Mouse (Mus musculus) heart, embryonic 14.5 days (tissue): Measurements from ENCODE around the gene Dnajb13. TPM values are rescaled to one million over a fixed set of nuclear protein-coding genes. Genes with fewer than 3 reads are reported as not detected.

ENCODE experiments used
- ATAC-seq: fragments of 200-750 bp; cut with Nextera tagmentation; 2 replicates; pipeline ENCODE4 v1.8.0; 2017; ENCODE audit warnings: low read depth, moderate TSS enrichment; ENCODE audit not compliant: insufficient number of reproducible peaks, insufficient read depth, low FRiP score
- H3K27ac ChIP-seq, 2 experiments: fragments of 200-500 bp in 1 of 2; fragments of 300-500 bp in 1 of 2; sonication (generic) in 1 of 2; replicated peaks in 1 of 2; 2 replicates each; pipeline ENCODE4 v1.5.1; 2012 to 2014; ENCODE audit warnings: low read depth in 2 of 2, low read length in 2 of 2, control low read depth in 1 of 2, mild to moderate bottlenecking in 1 of 2, mixed read lengths in 1 of 2; ENCODE audit not compliant: control insufficient read depth in 1 of 2, insufficient read depth in 1 of 2
- H3K27me3 ChIP-seq: fragments of 300-500 bp; sonication (generic); 2 replicates; pipeline ENCODE4 v1.6.1; 2014; ENCODE audit warnings: mild to moderate bottlenecking, low read length, control low read depth; ENCODE audit not compliant: control insufficient read depth, insufficient read depth
- H3K36me3 ChIP-seq: fragments of 300-500 bp; sonication (generic); 2 replicates; pipeline ENCODE4 v1.6.1; 2014; ENCODE audit warnings: mild to moderate bottlenecking, control low read depth, low read length, mixed read lengths; ENCODE audit not compliant: control insufficient read depth, insufficient read depth
- H3K4me1 ChIP-seq, 2 experiments: fragments of 200-500 bp in 1 of 2; fragments of 300-500 bp in 1 of 2; sonication (generic) in 1 of 2; 2 replicates each; pipeline ENCODE4 v1.6.1; 2012 to 2014; ENCODE audit warnings: low read length in 2 of 2, control low read depth in 1 of 2, mixed read lengths in 1 of 2; ENCODE audit not compliant: control insufficient read depth in 2 of 2, insufficient read depth in 2 of 2
- H3K4me2 ChIP-seq: fragments of 300-500 bp; sonication (generic); 2 replicates; pipeline ENCODE4 v1.6.1; 2014; ENCODE audit warnings: mild to moderate bottlenecking, low read length
- H3K4me3 ChIP-seq, 2 experiments: fragments of 200-500 bp in 1 of 2; fragments of 300-500 bp in 1 of 2; sonication (generic) in 1 of 2; 2 replicates each; pipeline ENCODE4 v1.5.1; 2012 to 2014; ENCODE audit warnings: low read length in 2 of 2, mild to moderate bottlenecking in 2 of 2, control low read depth in 1 of 2, low read depth in 1 of 2, moderate library complexity in 1 of 2; ENCODE audit not compliant: control insufficient read depth in 1 of 2, insufficient read depth in 1 of 2
- H3K9ac ChIP-seq: fragments of 300-500 bp; sonication (generic); 2 replicates; pipeline ENCODE4 v1.6.1; 2014; ENCODE audit warnings: mild to moderate bottlenecking, low read length
- H3K9me3 ChIP-seq: fragments of 300-500 bp; sonication (generic); 2 replicates; pipeline ENCODE4 v1.6.1; 2016; ENCODE audit warnings: low read length, control low read depth; ENCODE audit not compliant: control insufficient read depth
- WGBS: fragments of 180-500 bp; shearing (Covaris S2); extraction: QIAGEN DNeasy Blood & Tissue Kit; methylation state at CpG from one replicate; pipeline ENCODE4 v1.1.7; 2014; 5-methylcytosine and 5-hydroxymethylcytosine counted together
- polyA plus RNA-seq: library from polyadenylated mRNA; unstranded; fragments of >200 nt; fragmentation: Nextera tagmentation; extraction: Ambion mirVana; gene quantifications from 2 replicates; pipeline ENCODE4 v1.2.1, GENCODE M21; 2014

The Dnajb13 gene
- polyA plus RNA-seq, 1 experiment from 2014 or later: not detected

- Histone ChIP-seq H3K4me1 (peaks cover 31 to 44% of the 10 kb centered on the region in 2 experiments), H3K9ac (peak overlapping the region; percentile 19; the same call in 1 of the 2 replicates), H3K27ac (peak overlapping the region; percentile 78 to 88), H3K4me2 (peak overlapping the region; percentile 44), H3K4me3 (0 out of 4 replicates have a peak overlapping the region, but pooled peaks of 1 of the 2 experiments have one; percentile 0), H3K9me3 (no peaks in the 10 kb centered on the region), H3K27me3 (no peaks in the 10 kb centered on the region), H3K36me3 (peaks cover 31% of the 10 kb centered on the region)
- ATAC-seq: 0 out of 2 replicates have a peak, but pooled peaks have one; percentile 54
- WGBS: 51% methylated on average over 4 of the region's 4 CpGs
Observed at GRCm38 (mm10) chr7:100465248-100465647, 49.5 kb downstream of the Dnajb13 start.

GRCm38 (mm10) chr7:100464248-100464647 lies 50.5 kb downstream of the Dnajb13 start:
- ATAC-seq: no peak
- Histone ChIP-seq H3K9ac (no peak overlapping the region), H3K27ac (no peak overlapping the region), H3K36me3 (peaks cover 36% of the 10 kb centered on the region), H3K9me3 (no peaks in the 10 kb centered on the region), H3K4me2 (peak overlapping the region; percentile 6; the same call in 1 of the 2 replicates), H3K4me3 (no peak overlapping the region), H3K4me1 (peaks cover 31 to 44% of the 10 kb centered on the region in 2 experiments), H3K27me3 (no peaks in the 10 kb centered on the region)
- WGBS: 95% methylated on average over 7 of the region's 7 CpGs

- Histone ChIP-seq H3K9ac (no peak overlapping the region), H3K9me3 (no peaks in the 10 kb centered on the region), H3K36me3 (peaks cover 38% of the 10 kb centered on the region), H3K4me1 (peaks cover 27 to 42% of the 10 kb centered on the region in 2 experiments), H3K4me2 (no peak overlapping the region), H3K27me3 (no peaks in the 10 kb centered on the region), H3K27ac (no peak overlapping the region), H3K4me3 (no peak overlapping the region)
- no peak for ATAC-seq
- 86% methylated on average over 10 of the region's 10 CpGs for WGBS
Observed at GRCm38 (mm10) chr7:100463757-100464156, 51.0 kb downstream of the Dnajb13 start.

GRCm38 (mm10) chr7:100463194-100463593 lies 51.6 kb downstream of the Dnajb13 start:
- no peak overlapping the region for H3K9ac ChIP-seq
- H3K27ac ChIP-seq: no peak overlapping the region
- 69% methylated on average over 9 of the region's 9 CpGs for WGBS

GRCm38 (mm10) chr7:100461621-100462151 lies 53.1 kb downstream of the Dnajb13 start:
- no peak for ATAC-seq

More at GRCm38 (mm10) chr7:100463194-100463593, 51.6 kb downstream of the Dnajb13 start:
- Histone ChIP-seq H3K4me1 (peaks cover 26 to 41% of the 10 kb centered on the region in 2 experiments), H3K4me2 (no peak overlapping the region), H3K27me3 (no peaks in the 10 kb centered on the region), H3K4me3 (no peak overlapping the region), H3K9me3 (no peaks in the 10 kb centered on the region), H3K36me3 (peaks cover 40% of the 10 kb centered on the region)
- ATAC-seq: no peak

GRCm38 (mm10) chr7:100459862-100460261 lies 54.9 kb downstream of the Dnajb13 start:
- Histone ChIP-seq H3K4me1 (peaks cover 10 to 21% of the 10 kb centered on the region in 2 experiments), H3K9ac (no peak overlapping the region), H3K27ac (no peak overlapping the region), H3K27me3 (no peaks in the 10 kb centered on the region), H3K36me3 (peaks cover 62% of the 10 kb centered on the region), H3K4me2 (no peak overlapping the region), H3K4me3 (no peak overlapping the region), H3K9me3 (no peaks in the 10 kb centered on the region)
- no peak for ATAC-seq
- 90% methylated on average over 3 of the region's 3 CpGs for WGBS

More at GRCm38 (mm10) chr7:100461621-100462151, 53.1 kb downstream of the Dnajb13 start:
- Histone ChIP-seq H3K9me3 (no peaks in the 10 kb centered on the region), H3K27ac (no peak overlapping the region), H3K9ac (no peak overlapping the region), H3K4me3 (no peak overlapping the region), H3K36me3 (peaks cover 43% of the 10 kb centered on the region), H3K4me1 (peaks cover 23 to 39% of the 10 kb centered on the region in 2 experiments), H3K4me2 (no peak overlapping the region), H3K27me3 (no peaks in the 10 kb centered on the region)
- 71% methylated on average over 6 of the region's 6 CpGs for WGBS

GRCm38 (mm10) chr7:100458153-100458552 lies 56.6 kb downstream of the Dnajb13 start:
- WGBS: 55% methylated on average over 1 of the region's 1 CpGs
- H3K27me3 ChIP-seq: no peaks in the 10 kb centered on the region
- H3K4me1 ChIP-seq: peaks cover 7 to 13% of the 10 kb centered on the region in 2 experiments
- ATAC-seq: no peak
- peak overlapping the region in 1 of 2 experiments; percentile 50; a peak in 1 of 4 replicates for H3K27ac ChIP-seq
- no peaks in the 10 kb centered on the region for H3K9me3 ChIP-seq
- peaks cover 68% of the 10 kb centered on the region for H3K36me3 ChIP-seq
- no peak overlapping the region for H3K4me3 ChIP-seq
- H3K4me2 ChIP-seq: no peak overlapping the region
- H3K9ac ChIP-seq: no peak overlapping the region
